25 mouse cellular contexts compared by ENCODE assay signal in the genomic region with DNA sequence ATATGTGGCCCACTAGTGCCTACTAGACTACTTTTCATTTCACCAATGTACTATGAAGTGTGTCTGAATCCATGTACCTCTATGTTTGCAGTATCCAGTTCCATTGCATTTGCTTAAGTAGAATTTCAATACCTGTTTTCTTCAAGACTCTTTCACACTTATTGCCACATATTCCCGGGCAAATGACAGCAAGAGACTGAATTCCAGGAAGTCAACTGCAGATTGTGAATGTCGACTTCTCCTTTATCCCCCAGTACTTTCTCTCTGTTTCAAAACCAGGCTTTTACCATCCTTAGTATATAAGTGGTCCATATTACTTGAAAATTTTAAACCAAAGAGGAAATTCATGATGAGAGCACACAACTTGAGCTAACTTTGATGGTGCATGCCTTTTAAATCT.
"Had no signal": no experiment of that assay in that cellular context is flagged by ENCODE, and none has a peak within 500 bp of the region (broad histone marks: within the 10 kb centered on the region; RNA-seq: fewer than 3 reads in every experiment).

No protein-coding gene starts in this region.

- ATAC-seq: hindbrain, embryonic 16.5 days; inflammation-experienced regulatory T-cells, adult 6 months; intestine, embryonic 15.5 days; intestine, postnatal 0 days; liver, embryonic 12.5 days had no signal

- H3K27me3 ChIP-seq: heart, embryonic 12.5 days; hindbrain, embryonic 12.5 days; intestine, embryonic 15.5 days; limb, embryonic 13.5 days; limb, embryonic 15.5 days; liver, embryonic 12.5 days had no signal

- H3K36me3 ChIP-seq: heart, embryonic 10.5 days; heart, embryonic 12.5 days; hindbrain, embryonic 12.5 days; intestine, embryonic 15.5 days; limb, embryonic 15.5 days; liver, embryonic 12.5 days had no signal

- DNase-seq: gastrocnemius, postnatal 14 days; gastrocnemius, postnatal 36 days; heart, adult 18-20 months; heart, postnatal 10 days; heart, postnatal 4 days; kidney, adult 18-20 months; kidney, adult 8-10 months; kidney, postnatal 10 days; kidney, postnatal 25 days; kidney, postnatal 4 days; layer of hippocampus, adult 9-11 months; layer of hippocampus, postnatal 36 days; left cerebral cortex, postnatal 4 days had no signal

- H3K9ac ChIP-seq: heart, embryonic 12.5 days; hindbrain, embryonic 12.5 days; hindbrain, embryonic 14.5 days; intestine, embryonic 15.5 days; limb, embryonic 13.5 days; limb, embryonic 15.5 days; liver, embryonic 12.5 days had no signal

- H3K27ac ChIP-seq: heart, embryonic 10.5 days; hindbrain, embryonic 10.5 days; hindbrain, embryonic 12.5 days; hindbrain, embryonic 14.5 days; intestine, embryonic 15.5 days; limb, embryonic 13.5 days; limb, embryonic 15.5 days; liver, embryonic 12.5 days had no signal

- H3K9me3 ChIP-seq: heart, embryonic 10.5 days; heart, embryonic 12.5 days; hindbrain, embryonic 10.5 days; hindbrain, embryonic 12.5 days; intestine, embryonic 15.5 days; limb, embryonic 13.5 days; limb, embryonic 15.5 days; liver, embryonic 12.5 days had no signal

- H3K4me3 ChIP-seq: heart, embryonic 10.5 days; heart, embryonic 12.5 days; hindbrain, embryonic 10.5 days; hindbrain, embryonic 12.5 days; intestine, embryonic 15.5 days; limb, embryonic 13.5 days; limb, embryonic 15.5 days; liver, embryonic 12.5 days had no signal
